Mouse (Mus musculus): ENCODE results near the gene Olfr1234. TPM values are rescaled to one million over a fixed set of nuclear protein-coding genes. Genes with fewer than 3 reads are reported as not detected.

Olfr1234 gene
- not detected for polyA plus RNA-seq (2015; fragmentation: Illumina TruSeq; extraction: RNeasy Lipid Tissue Mini Kit (QIAGEN cat#74804); ENCODE audit: low read depth, low replicate concordance)

GRCm38 (mm10) chr2:89364765-89365164 is at the start of gene Olfr1234:
Gene Olfr1234, minus strand, starts transcription at chr2:89364865.

DNA sequence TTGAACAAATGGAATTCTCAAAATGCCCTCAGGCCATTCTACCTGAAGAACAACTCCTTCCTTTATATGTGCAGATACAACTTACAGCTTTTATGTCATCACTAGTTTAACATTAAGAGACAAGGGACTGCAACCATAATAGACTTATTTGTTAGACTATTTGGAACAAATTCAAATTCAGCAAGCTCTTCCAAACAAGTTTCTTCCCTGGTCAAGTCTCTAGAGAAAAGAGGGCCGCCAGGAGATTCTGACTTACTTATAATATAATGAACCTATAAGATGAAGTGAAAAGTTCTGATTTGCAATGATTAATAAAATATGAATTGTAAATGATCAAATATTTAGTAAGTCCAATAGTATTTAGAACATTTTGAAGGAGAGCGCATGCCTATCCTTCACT is 44.9 kb upstream of the Olfr1234 start, which contains the start of gene Olfr1238:
Gene Olfr1238, minus strand, starts transcription at position 101 of the 400 bp plus-strand sequence.

GRCm38 (mm10) chr2:89342298-89342697 is 22.4 kb downstream of the Olfr1234 start, which contains the start of gene Olfr1233:
Gene Olfr1233, minus strand, starts transcription at chr2:89342398.

DNA sequence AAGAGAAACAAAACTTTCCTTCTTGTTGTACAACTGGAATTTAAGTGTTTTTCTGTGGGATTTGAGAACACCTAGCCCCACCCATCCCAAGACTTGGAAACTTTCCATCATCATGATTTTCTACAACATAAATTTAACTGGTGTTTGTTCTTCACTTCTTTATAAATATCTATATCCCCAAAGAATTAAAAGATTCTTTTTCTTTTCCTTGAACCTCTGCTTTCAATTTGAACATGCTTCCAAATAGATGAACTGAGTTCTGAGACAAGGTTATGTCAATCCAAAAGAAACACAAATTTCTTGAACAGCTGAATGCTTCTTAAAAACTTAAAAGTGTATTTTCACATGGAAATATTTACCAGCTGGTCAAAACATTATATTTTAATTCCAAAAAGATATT is 35.1 kb downstream of the Olfr1234 start, which contains the start of gene Olfr1232:
Gene Olfr1232, minus strand, starts transcription at position 101 of the 400 bp plus-strand sequence.

Other genes starting within 250 kb of the Olfr1234 start
- not detected for gene Olfr1221, start 247.6 kb downstream of the Olfr1234 start, polyA plus RNA-seq (2015; fragmentation: Illumina TruSeq; extraction: RNeasy Lipid Tissue Mini Kit (QIAGEN cat#74804); ENCODE audit: low read depth, low replicate concordance)
- gene Olfr1222, start 231.8 kb downstream of the Olfr1234 start, polyA plus RNA-seq (2015; fragmentation: Illumina TruSeq; extraction: RNeasy Lipid Tissue Mini Kit (QIAGEN cat#74804); ENCODE audit: low read depth, low replicate concordance): not detected
- not detected for gene Olfr1223, start 213.3 kb downstream of the Olfr1234 start, polyA plus RNA-seq (2015; fragmentation: Illumina TruSeq; extraction: RNeasy Lipid Tissue Mini Kit (QIAGEN cat#74804); ENCODE audit: low read depth, low replicate concordance)
- gene Olfr1224-ps1, start 200.8 kb downstream of the Olfr1234 start, polyA plus RNA-seq (2015; fragmentation: Illumina TruSeq; extraction: RNeasy Lipid Tissue Mini Kit (QIAGEN cat#74804); ENCODE audit: low read depth, low replicate concordance): not detected
- gene Olfr1225, start 190.2 kb downstream of the Olfr1234 start, polyA plus RNA-seq (2015; fragmentation: Illumina TruSeq; extraction: RNeasy Lipid Tissue Mini Kit (QIAGEN cat#74804); ENCODE audit: low read depth, low replicate concordance): not detected
- not detected for gene Olfr1226, start 164.8 kb downstream of the Olfr1234 start, polyA plus RNA-seq (2015; fragmentation: Illumina TruSeq; extraction: RNeasy Lipid Tissue Mini Kit (QIAGEN cat#74804); ENCODE audit: low read depth, low replicate concordance)
- gene Olfr1228, start 110.8 kb downstream of the Olfr1234 start, polyA plus RNA-seq (2015; fragmentation: Illumina TruSeq; extraction: RNeasy Lipid Tissue Mini Kit (QIAGEN cat#74804); ENCODE audit: low read depth, low replicate concordance): not detected
- gene Olfr1229, start 76.9 kb downstream of the Olfr1234 start, polyA plus RNA-seq (2015; fragmentation: Illumina TruSeq; extraction: RNeasy Lipid Tissue Mini Kit (QIAGEN cat#74804); ENCODE audit: low read depth, low replicate concordance): not detected
- gene Olfr1230, start 67.6 kb downstream of the Olfr1234 start, polyA plus RNA-seq (2015; fragmentation: Illumina TruSeq; extraction: RNeasy Lipid Tissue Mini Kit (QIAGEN cat#74804); ENCODE audit: low read depth, low replicate concordance): not detected
- not detected for gene Olfr1231, start 57.8 kb downstream of the Olfr1234 start, polyA plus RNA-seq (2015; fragmentation: Illumina TruSeq; extraction: RNeasy Lipid Tissue Mini Kit (QIAGEN cat#74804); ENCODE audit: low read depth, low replicate concordance)
- not detected for gene Olfr1232, start 35.2 kb downstream of the Olfr1234 start, polyA plus RNA-seq (2015; fragmentation: Illumina TruSeq; extraction: RNeasy Lipid Tissue Mini Kit (QIAGEN cat#74804); ENCODE audit: low read depth, low replicate concordance)
- gene Olfr1233, start 22.5 kb downstream of the Olfr1234 start, polyA plus RNA-seq (2015; fragmentation: Illumina TruSeq; extraction: RNeasy Lipid Tissue Mini Kit (QIAGEN cat#74804); ENCODE audit: low read depth, low replicate concordance): not detected
- gene Olfr1238, start 44.8 kb upstream of the Olfr1234 start, polyA plus RNA-seq (2015; fragmentation: Illumina TruSeq; extraction: RNeasy Lipid Tissue Mini Kit (QIAGEN cat#74804); ENCODE audit: low read depth, low replicate concordance): not detected
- not detected for gene Olfr1239, start 55.5 kb upstream of the Olfr1234 start, polyA plus RNA-seq (2015; fragmentation: Illumina TruSeq; extraction: RNeasy Lipid Tissue Mini Kit (QIAGEN cat#74804); ENCODE audit: low read depth, low replicate concordance)
- gene Olfr1240, start 78.1 kb upstream of the Olfr1234 start, polyA plus RNA-seq (2015; fragmentation: Illumina TruSeq; extraction: RNeasy Lipid Tissue Mini Kit (QIAGEN cat#74804); ENCODE audit: low read depth, low replicate concordance): not detected
- not detected for gene Olfr1241, start 122.3 kb upstream of the Olfr1234 start, polyA plus RNA-seq (2015; fragmentation: Illumina TruSeq; extraction: RNeasy Lipid Tissue Mini Kit (QIAGEN cat#74804); ENCODE audit: low read depth, low replicate concordance)
- gene Olfr1242, start 133.5 kb upstream of the Olfr1234 start, polyA plus RNA-seq (2015; fragmentation: Illumina TruSeq; extraction: RNeasy Lipid Tissue Mini Kit (QIAGEN cat#74804); ENCODE audit: low read depth, low replicate concordance): not detected
- gene Olfr1243, start 166.6 kb upstream of the Olfr1234 start, polyA plus RNA-seq (2015; fragmentation: Illumina TruSeq; extraction: RNeasy Lipid Tissue Mini Kit (QIAGEN cat#74804); ENCODE audit: low read depth, low replicate concordance): not detected
- not detected for gene Olfr1245, start 213.6 kb upstream of the Olfr1234 start, polyA plus RNA-seq (2015; fragmentation: Illumina TruSeq; extraction: RNeasy Lipid Tissue Mini Kit (QIAGEN cat#74804); ENCODE audit: low read depth, low replicate concordance)
- gene Olfr1246, start 228.3 kb upstream of the Olfr1234 start, polyA plus RNA-seq (2015; fragmentation: Illumina TruSeq; extraction: RNeasy Lipid Tissue Mini Kit (QIAGEN cat#74804); ENCODE audit: low read depth, low replicate concordance): not detected
- not detected for gene Olfr1247, start 249.3 kb upstream of the Olfr1234 start, polyA plus RNA-seq (2015; fragmentation: Illumina TruSeq; extraction: RNeasy Lipid Tissue Mini Kit (QIAGEN cat#74804); ENCODE audit: low read depth, low replicate concordance)

Measured in brain, adult 10 weeks (tissue).